Mouse (Mus musculus): Measurements from ENCODE around the gene Tmem251. TPM values are rescaled to one million over a fixed set of nuclear protein-coding genes. Genes with fewer than 3 reads are reported as not detected.

Tmem251 gene
- polyA plus RNA-seq, 1 experiment from 2014 or later = 11.8 TPM

- Histone ChIP-seq H3K9ac (ENCODE audit: low read depth, low read length) (no peak overlapping the region), H3K4me2 (ENCODE audit: low read length) (no peak overlapping the region), H3K36me3 (ENCODE audit: control insufficient read depth, insufficient read depth, low read length) (peaks cover 23% of the 10 kb centered on the region), H3K4me3 (ENCODE audit: low read length) (no peak overlapping the region), H3K27me3 (replicated peaks; ENCODE audit: control insufficient read depth, insufficient read depth, low read length) (no peaks in the 10 kb centered on the region), H3K4me1 (ENCODE audit: control insufficient read depth, insufficient read depth, low read depth, low read length) (no peaks in the 10 kb centered on the region), H3K9me3 (ENCODE audit: control insufficient read depth, low read length) (no peaks in the 10 kb centered on the region), H3K27ac (ENCODE audit: low read depth, low read length) (no peak overlapping the region)
- no peak for ATAC-seq
- WGBS = 60% methylated on average over 5 of the region's 5 CpGs
These were observed 42.0 kb downstream of the Tmem251 start for GRCm38 (mm10) chr12:102785593-102785985.

- Histone ChIP-seq H3K27ac (ENCODE audit: low read depth, low read length) (no peak overlapping the region), H3K36me3 (ENCODE audit: control insufficient read depth, insufficient read depth, low read length) (peaks cover 25% of the 10 kb centered on the region), H3K4me2 (ENCODE audit: low read length) (no peak overlapping the region), H3K9me3 (ENCODE audit: control insufficient read depth, low read length) (no peaks in the 10 kb centered on the region), H3K9ac (ENCODE audit: low read depth, low read length) (no peak overlapping the region), H3K4me3 (ENCODE audit: low read length) (no peak overlapping the region), H3K4me1 (ENCODE audit: control insufficient read depth, insufficient read depth, low read depth, low read length) (no peaks in the 10 kb centered on the region), H3K27me3 (replicated peaks; ENCODE audit: control insufficient read depth, insufficient read depth, low read length) (no peaks in the 10 kb centered on the region)
- 94% methylated on average over 7 of the region's 7 CpGs for WGBS
- ATAC-seq = no peak
These were observed 44.4 kb downstream of the Tmem251 start for GRCm38 (mm10) chr12:102787927-102788326.

Other genes starting within 250 kb of the Tmem251 start
- 198 and 224 TPM in 2 replicates for gene Chga, start 188.8 kb upstream of the Tmem251 start, polyA plus RNA-seq (2015; fragmentation: Nextera tagmentation; extraction: Ambion mirVana)
- gene Itpk1, start 38.8 kb upstream of the Tmem251 start, polyA plus RNA-seq (2015; fragmentation: Nextera tagmentation; extraction: Ambion mirVana) = 41.2 and 42.5 TPM in 2 replicates
- 72.4 and 81.3 TPM in 2 replicates for gene Moap1, start 101 bp upstream of the Tmem251 start, polyA plus RNA-seq (2015; fragmentation: Nextera tagmentation; extraction: Ambion mirVana)
- gene Gm28051, start 14.0 kb downstream of the Tmem251 start, polyA plus RNA-seq (2015; fragmentation: Nextera tagmentation; extraction: Ambion mirVana) = not detected in 2 replicates
- 38.7 and 45.2 TPM in 2 replicates for gene Gon7, start 14.0 kb downstream of the Tmem251 start, polyA plus RNA-seq (2015; fragmentation: Nextera tagmentation; extraction: Ambion mirVana)
- gene Ubr7, start 14.2 kb downstream of the Tmem251 start, polyA plus RNA-seq (2015; fragmentation: Nextera tagmentation; extraction: Ambion mirVana) = 34.7 and 38.9 TPM in 2 replicates
- gene Gm20604, start 14.9 kb downstream of the Tmem251 start, polyA plus RNA-seq (2015; fragmentation: Nextera tagmentation; extraction: Ambion mirVana) = 46.1 and 48.8 TPM in 2 replicates
- 9.8 and 10.3 TPM in 2 replicates for gene Btbd7, start 134.7 kb downstream of the Tmem251 start, polyA plus RNA-seq (2015; fragmentation: Nextera tagmentation; extraction: Ambion mirVana)
- gene Cox8c, start 155.6 kb downstream of the Tmem251 start, polyA plus RNA-seq (2015; fragmentation: Nextera tagmentation; extraction: Ambion mirVana) = not detected in 2 replicates
- gene Unc79, start 205.1 kb downstream of the Tmem251 start, polyA plus RNA-seq (2015; fragmentation: Nextera tagmentation; extraction: Ambion mirVana) = 5.9 and 6.2 TPM in 2 replicates